Mouse (Mus musculus) forebrain, embryonic 15.5 days (tissue): ENCODE data around the gene Trex1. TPM values are rescaled to one million over a fixed set of nuclear protein-coding genes. Genes with fewer than 3 reads are reported as not detected.
A peak's percentile ranks its signal among the peaks of the same experiment; 100 is the strongest.

Experiments used
- ATAC-seq: fragments of 200-750 bp; cut with Nextera tagmentation; replicated peaks from 2 replicates; pipeline ENCODE4 v1.8.0; 2017; ENCODE audit warnings: mild to moderate bottlenecking, moderate TSS enrichment, moderate library complexity
- H3K27ac ChIP-seq: fragments of 300-500 bp; sonication (generic); replicated peaks from 2 replicates; pipeline ENCODE4 v1.5.1; 2015; ENCODE audit warnings: mild to moderate bottlenecking, inconsistent platforms
- H3K27me3 ChIP-seq: fragments of 300-500 bp; sonication (generic); 2 replicates; pipeline ENCODE4 v1.6.1; 2015; ENCODE audit warnings: inconsistent platforms
- H3K36me3 ChIP-seq: fragments of 300-500 bp; sonication (generic); 2 replicates; pipeline ENCODE4 v1.6.1; 2015; ENCODE audit warnings: mild to moderate bottlenecking, inconsistent platforms
- H3K4me1 ChIP-seq: fragments of 300-500 bp; sonication (generic); 2 replicates; pipeline ENCODE4 v1.6.1; 2015; ENCODE audit warnings: inconsistent platforms
- H3K4me2 ChIP-seq: fragments of 300-500 bp; sonication (generic); replicated peaks from 2 replicates; pipeline ENCODE4 v1.6.1; 2015; ENCODE audit warnings: mild to moderate bottlenecking, inconsistent platforms
- H3K4me3 ChIP-seq: fragments of 300-500 bp; sonication (generic); 2 replicates; pipeline ENCODE4 v1.5.1; 2015; ENCODE audit warnings: mild to moderate bottlenecking, inconsistent platforms
- H3K9ac ChIP-seq: fragments of 300-500 bp; sonication (generic); replicated peaks from 2 replicates; pipeline ENCODE4 v1.6.1; 2015; ENCODE audit warnings: mild to moderate bottlenecking, inconsistent platforms
- H3K9me3 ChIP-seq: fragments of 300-500 bp; sonication (generic); 2 replicates; pipeline ENCODE4 v1.6.1; 2016; ENCODE audit warnings: inconsistent platforms
- WGBS: fragments of 180-500 bp; shearing (Covaris S2); methylation state at CpG from one replicate; pipeline ENCODE4 v1.1.7; 2015; ENCODE audit warnings: mixed read lengths; 5-methylcytosine and 5-hydroxymethylcytosine counted together
- polyA plus RNA-seq: library from polyadenylated mRNA; unstranded; fragments of >200 nt; fragmentation: Nextera tagmentation; extraction: Ambion mirVana; gene quantifications from 2 replicates; pipeline ENCODE4 v1.2.1, GENCODE M21; 2015

Gene Trex1
- polyA plus RNA-seq, 1 experiment from 2014 or later, result 16.7 TPM

DNA sequence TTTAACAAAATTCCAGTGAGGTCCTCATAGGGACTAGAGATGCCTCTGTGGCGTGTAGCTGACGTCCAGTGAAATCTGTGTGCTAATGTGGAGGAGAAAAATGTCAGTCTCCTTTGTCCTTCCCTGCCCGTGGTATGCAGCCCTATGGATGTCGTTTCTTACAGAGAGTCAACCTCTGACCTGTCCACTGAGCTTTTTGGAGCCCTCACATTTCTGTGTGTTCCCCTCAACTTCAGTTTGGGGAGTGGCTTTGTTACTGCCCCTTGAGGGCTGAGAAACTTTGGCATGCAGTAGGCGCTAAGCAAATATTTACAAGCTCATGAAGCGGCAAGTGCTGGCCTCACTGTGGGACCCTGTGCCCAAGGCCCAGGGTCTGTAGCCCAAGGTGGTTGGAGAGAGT is 37.8 kb upstream of the Trex1 start:
- Histone ChIP-seq H3K9me3 (no peaks in the 10 kb centered on the region), H3K4me3 (peak overlapping the region; percentile 65), H3K4me1 (peaks cover 47% of the 10 kb centered on the region), H3K27ac (peak overlapping the region; percentile 100), H3K9ac (peak overlapping the region; percentile 89), H3K27me3 (no peaks in the 10 kb centered on the region), H3K4me2 (peak overlapping the region; percentile 91), H3K36me3 (peaks cover 22% of the 10 kb centered on the region)
- no peak for ATAC-seq
- 10% methylated on average over 6 of the region's 6 CpGs for WGBS

GRCm38 (mm10) chr9:109096856-109097255 is 37.3 kb upstream of the Trex1 start:
- 0 out of 2 replicates have a peak, but pooled peaks have one; percentile 0 for ATAC-seq
- 8% methylated on average over 6 of the region's 6 CpGs for WGBS
- peak overlapping the region; percentile 100 for H3K27ac ChIP-seq

DNA sequence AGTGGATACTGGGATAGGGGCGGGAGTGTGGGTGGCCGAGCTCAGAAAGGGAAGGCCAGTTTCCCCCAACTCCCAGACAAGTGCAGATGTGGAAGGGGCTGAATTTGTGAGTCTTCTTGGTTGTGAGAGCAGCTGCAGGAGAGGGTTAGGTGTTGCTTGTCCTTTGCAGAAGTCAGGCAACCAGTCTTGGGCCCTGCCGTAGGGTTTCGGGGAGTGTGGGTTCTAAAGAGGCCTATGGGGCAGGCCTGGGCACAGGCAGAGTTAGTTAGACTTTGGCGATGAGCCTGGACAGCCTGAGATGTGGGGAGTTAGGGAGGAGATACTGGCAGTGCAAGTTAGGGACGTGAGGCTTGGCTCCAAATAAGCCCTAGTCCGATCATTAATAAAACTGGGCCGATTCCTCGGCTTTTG is 36.7 kb upstream of the Trex1 start:
- H3K4me1 ChIP-seq, result peaks cover 47% of the 10 kb centered on the region
- peak overlapping the region; percentile 100 for H3K27ac ChIP-seq
- peak; percentile 12 for ATAC-seq
- H3K27me3 ChIP-seq, result no peaks in the 10 kb centered on the region
- peaks cover 20% of the 10 kb centered on the region; the same call in 1 of the 2 replicates for H3K36me3 ChIP-seq
- H3K4me3 ChIP-seq, result peak overlapping the region; percentile 65
- no peaks in the 10 kb centered on the region for H3K9me3 ChIP-seq
- peak overlapping the region; percentile 91 for H3K4me2 ChIP-seq
- peak overlapping the region; percentile 89 for H3K9ac ChIP-seq
- WGBS, result 2% methylated on average over 9 of the region's 9 CpGs

More at GRCm38 (mm10) chr9:109096856-109097255, 37.3 kb upstream of the Trex1 start:
- Histone ChIP-seq H3K4me1 (peaks cover 47% of the 10 kb centered on the region), H3K9me3 (no peaks in the 10 kb centered on the region), H3K36me3 (peaks cover 19% of the 10 kb centered on the region; the same call in 1 of the 2 replicates), H3K9ac (peak overlapping the region; percentile 89), H3K4me3 (peak overlapping the region; percentile 65), H3K27me3 (no peaks in the 10 kb centered on the region), H3K4me2 (peak overlapping the region; percentile 91)

DNA sequence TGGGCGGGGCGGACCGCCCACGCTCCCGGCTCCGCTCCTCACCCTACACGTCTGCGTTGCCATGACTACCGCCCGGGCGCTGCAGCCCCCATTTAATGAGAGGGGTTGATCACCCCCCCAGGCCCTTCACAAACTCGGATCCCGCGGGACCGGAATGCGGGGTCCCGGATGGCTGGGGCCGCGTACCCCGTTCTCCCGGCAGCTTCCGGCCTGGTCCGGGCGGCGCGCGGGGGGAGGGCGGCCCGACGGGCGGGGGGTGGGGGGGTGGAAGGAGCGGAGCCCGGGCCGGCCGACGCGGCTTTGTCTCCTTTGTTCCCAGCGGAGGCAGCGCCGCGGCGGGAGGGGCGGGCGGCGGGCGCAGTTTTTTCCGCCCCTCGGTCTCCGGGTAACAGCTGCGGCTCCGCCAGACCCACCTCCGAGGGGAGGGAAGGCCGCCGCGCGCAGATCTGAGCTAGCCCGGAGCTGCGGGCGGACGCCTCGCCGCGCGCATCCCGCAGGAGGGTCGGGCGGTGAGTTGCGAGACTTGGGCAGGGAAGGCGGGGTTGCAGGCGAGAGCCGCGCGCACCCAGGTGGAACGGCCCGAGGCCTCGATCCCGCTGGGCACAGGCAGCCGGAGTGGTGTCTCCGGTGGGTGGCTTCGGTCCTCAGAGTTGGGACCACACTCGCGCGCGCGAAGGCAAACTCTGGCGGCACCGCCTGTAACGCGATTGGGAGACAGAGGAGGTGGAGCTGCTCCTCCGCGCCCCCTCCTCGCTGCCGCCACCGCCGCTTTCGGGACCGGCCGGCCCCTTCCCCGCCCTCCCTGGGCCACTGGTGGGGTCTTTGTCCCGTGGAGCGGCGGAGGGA is 35.8 kb upstream of the Trex1 start, which contains the start of gene Plxnb1:
Gene Plxnb1 (plus strand): TSS at position 253 of the 846 bp plus-strand sequence.
- ATAC-seq, result peak; percentile 71
- Histone ChIP-seq H3K4me3 (peak within 1 kb of the TSS; percentile 65), H3K27ac (peak within 1 kb of the TSS; percentile 100), H3K4me2 (peak within 1 kb of the TSS; percentile 91), H3K27me3 (no peaks in the 10 kb centered on the region), H3K4me1 (peaks cover 48% of the 10 kb centered on the region), H3K9ac (peak within 1 kb of the TSS; percentile 89), H3K9me3 (no peaks in the 10 kb centered on the region), H3K36me3 (peaks cover 17% of the 10 kb centered on the region; the same call in 1 of the 2 replicates)
- WGBS, result under 1% methylated on average over 98 of the region's 102 CpGs

- Histone ChIP-seq H3K9ac (peak overlapping the region; percentile 89), H3K4me2 (peak overlapping the region; percentile 91), H3K9me3 (no peaks in the 10 kb centered on the region), H3K27me3 (no peaks in the 10 kb centered on the region), H3K4me3 (peak overlapping the region; percentile 65), H3K36me3 (peaks cover 11% of the 10 kb centered on the region), H3K27ac (peak overlapping the region; percentile 100), H3K4me1 (peaks cover 51% of the 10 kb centered on the region)
- peak; percentile 20; the same call in 1 of the 2 replicates for ATAC-seq
- WGBS, result 1% methylated on average over 21 of the region's 21 CpGs
Observed at GRCm38 (mm10) chr9:109094553-109095136, 35.1 kb upstream of the Trex1 start.

DNA sequence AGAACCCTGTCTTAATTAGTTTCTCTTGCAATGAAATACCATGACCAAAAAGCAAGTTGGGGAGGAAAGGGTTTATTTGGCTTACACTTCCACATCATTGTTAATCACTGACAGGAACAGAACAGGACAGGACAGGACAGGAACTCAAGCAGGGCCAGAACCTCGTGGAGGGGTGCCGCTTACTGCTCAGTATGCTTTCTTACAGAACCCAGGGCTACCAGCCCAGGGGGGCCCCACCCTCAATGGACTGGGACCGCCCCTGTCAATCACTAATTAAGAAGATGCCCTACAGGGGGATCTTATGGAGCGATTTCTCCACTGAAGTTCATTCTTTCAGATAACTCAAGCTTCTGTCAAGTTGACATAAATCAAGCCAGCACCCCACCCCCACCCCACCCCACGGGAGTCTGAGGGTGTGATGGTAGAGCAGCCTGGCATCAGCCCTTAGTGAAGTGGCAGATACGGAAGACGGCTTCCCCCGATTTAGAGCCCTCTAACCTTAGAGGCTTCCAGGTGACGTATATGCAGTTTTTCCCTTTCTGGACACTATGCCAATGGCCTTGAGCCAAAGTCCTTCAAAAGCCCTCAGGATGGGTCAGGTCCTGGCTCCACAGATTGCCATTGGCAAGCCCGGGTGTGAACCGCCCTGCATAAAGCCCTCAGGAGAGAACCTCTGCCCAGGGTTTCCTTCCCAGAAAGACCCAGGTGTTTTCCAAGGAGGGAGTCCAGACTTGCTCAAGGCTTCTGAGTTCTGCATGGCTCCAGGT is 34.4 kb upstream of the Trex1 start:
- H3K9me3 ChIP-seq, result no peaks in the 10 kb centered on the region
- H3K4me3 ChIP-seq, result peak overlapping the region; percentile 65
- H3K9ac ChIP-seq, result peak overlapping the region; percentile 89
- H3K27me3 ChIP-seq, result no peaks in the 10 kb centered on the region
- peak overlapping the region; percentile 91 for H3K4me2 ChIP-seq
- H3K27ac ChIP-seq, result peak overlapping the region; percentile 100
- no peak for ATAC-seq
- peaks cover 45% of the 10 kb centered on the region for H3K4me1 ChIP-seq
- peaks cover 11% of the 10 kb centered on the region for H3K36me3 ChIP-seq
- whole genome bisulfite sequencing, result 13% methylated on average over 11 of the region's 11 CpGs

GRCm38 (mm10) chr9:109092799-109093198 is 33.3 kb upstream of the Trex1 start:
- Histone ChIP-seq H3K9me3 (no peaks in the 10 kb centered on the region), H3K36me3 (peaks cover 11% of the 10 kb centered on the region), H3K4me3 (no peak overlapping the region), H3K27ac (no peak overlapping the region), H3K4me2 (no peak overlapping the region), H3K9ac (no peak overlapping the region), H3K4me1 (peaks cover 37% of the 10 kb centered on the region), H3K27me3 (no peaks in the 10 kb centered on the region)
- no peak for ATAC-seq
- 62% methylated on average over 6 of the region's 6 CpGs for WGBS

DNA sequence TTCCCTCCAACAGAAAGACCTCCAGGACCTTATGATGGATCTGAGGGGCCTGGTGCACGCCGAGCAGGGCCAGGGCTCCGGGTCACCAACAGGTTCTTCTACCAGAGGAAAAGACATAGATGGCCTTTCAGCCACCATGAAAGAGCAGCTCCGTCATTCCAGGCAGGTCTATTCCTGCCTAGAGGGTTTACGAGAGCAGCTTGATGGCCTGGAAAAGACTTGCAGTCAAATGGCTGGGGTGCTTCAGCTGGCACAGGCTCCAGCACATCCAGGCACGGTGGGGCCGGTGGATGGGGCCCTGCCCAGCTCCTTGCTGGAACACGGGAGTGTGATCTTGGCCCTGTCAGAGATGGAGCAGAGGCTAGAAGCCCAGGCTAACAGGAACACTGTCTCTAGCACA is 32.3 kb upstream of the Trex1 start:
- WGBS, result 94% methylated on average over 8 of the region's 8 CpGs
- Histone ChIP-seq H3K4me2 (no peak overlapping the region), H3K4me3 (no peak overlapping the region), H3K9ac (no peak overlapping the region), H3K4me1 (peaks cover 27% of the 10 kb centered on the region), H3K27me3 (no peaks in the 10 kb centered on the region), H3K27ac (no peak overlapping the region), H3K9me3 (no peaks in the 10 kb centered on the region), H3K36me3 (peaks cover 11% of the 10 kb centered on the region)
- ATAC-seq, result no peak

DNA sequence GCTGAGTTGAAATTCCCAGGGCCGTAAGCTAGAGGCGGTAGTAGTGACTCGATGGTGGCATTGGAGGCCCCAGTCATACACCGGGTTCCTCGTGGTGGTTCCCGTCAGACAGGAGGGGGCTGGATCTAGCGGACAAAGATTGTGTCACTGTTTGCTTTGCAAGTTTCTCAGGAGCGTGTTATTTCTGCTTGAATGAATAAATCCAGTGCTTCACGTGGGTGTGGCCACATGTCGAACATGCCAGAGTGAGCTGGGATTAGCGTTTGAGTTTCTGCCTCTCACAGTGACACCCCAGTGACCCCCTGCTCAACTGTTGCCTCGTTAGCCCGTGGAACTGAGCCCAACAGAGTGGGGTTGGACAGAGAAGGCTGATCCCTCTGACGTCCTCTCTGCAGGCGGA is 30.9 kb upstream of the Trex1 start:
- Histone ChIP-seq H3K4me1 (peaks cover 21% of the 10 kb centered on the region), H3K27me3 (no peaks in the 10 kb centered on the region), H3K9ac (no peak overlapping the region), H3K36me3 (peaks cover 11% of the 10 kb centered on the region), H3K9me3 (no peaks in the 10 kb centered on the region), H3K4me3 (no peak overlapping the region), H3K4me2 (no peak overlapping the region), H3K27ac (no peak overlapping the region)
- WGBS, result 11% methylated on average over 15 of the region's 15 CpGs
- no peak for ATAC-seq

GRCm38 (mm10) chr9:109087987-109088386 is 28.5 kb upstream of the Trex1 start:
- no peak for ATAC-seq
- no peak overlapping the region for H3K9ac ChIP-seq
- WGBS, result 2% methylated on average over 5 of the region's 5 CpGs
- no peak overlapping the region for H3K27ac ChIP-seq
- peaks cover 16% of the 10 kb centered on the region for H3K4me1 ChIP-seq
- H3K4me2 ChIP-seq, result no peak overlapping the region
- H3K9me3 ChIP-seq, result no peaks in the 10 kb centered on the region
- no peak overlapping the region for H3K4me3 ChIP-seq
- no peaks in the 10 kb centered on the region for H3K27me3 ChIP-seq
- peaks cover 11% of the 10 kb centered on the region for H3K36me3 ChIP-seq

- Histone ChIP-seq H3K27ac (no peak overlapping the region), H3K4me3 (no peak overlapping the region), H3K27me3 (no peaks in the 10 kb centered on the region), H3K4me1 (peaks cover 29% of the 10 kb centered on the region), H3K4me2 (no peak overlapping the region), H3K9me3 (no peaks in the 10 kb centered on the region), H3K36me3 (peaks cover 3% of the 10 kb centered on the region; the same call in 1 of the 2 replicates), H3K9ac (peak overlapping the region; percentile 13; the same call in 1 of the 2 replicates)
- WGBS, result 5% methylated on average over 2 of the region's 2 CpGs
- ATAC-seq, result no peak
Observed at GRCm38 (mm10) chr9:109084922-109085321, 25.4 kb upstream of the Trex1 start.
